8 mouse cellular contexts compared by ENCODE assay signal in the genomic region with DNA sequence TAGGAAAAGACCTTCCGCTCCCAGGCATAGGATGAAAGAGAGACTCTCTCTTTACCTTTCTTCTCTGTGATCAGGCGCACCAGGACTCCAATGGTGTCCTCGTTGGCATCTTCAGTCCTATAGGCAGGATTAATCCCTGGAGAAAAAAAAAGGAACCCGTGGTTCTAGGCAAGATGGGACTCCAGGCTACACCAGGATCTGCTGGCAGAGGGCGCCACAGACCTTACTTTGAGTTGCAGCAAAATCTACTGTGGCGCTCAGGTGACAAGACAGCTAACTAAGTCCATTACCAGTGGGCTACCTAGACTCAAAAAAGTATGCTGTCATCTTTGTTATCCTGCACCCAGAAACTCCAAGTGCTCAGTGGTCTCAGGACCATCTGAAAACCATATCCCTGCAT. TPM values are rescaled to one million over a fixed set of nuclear protein-coding genes. Genes with fewer than 3 reads are reported as not detected.
DNase-seq lines count a peak whose midpoint lies in the region; ATAC-seq and TF ChIP-seq lines count a peak whose summit lies in the region.

No protein-coding gene starts in this region.

- H3K4me2 ChIP-seq in forebrain, postnatal 0 days (ENCODE audit: low read depth) = no peak overlapping the region
- H3K4me2 ChIP-seq in forebrain, embryonic 12.5 days = no peak overlapping the region

- H3K4me1 ChIP-seq in forebrain, postnatal 0 days (ENCODE audit: insufficient read depth) = peaks cover 9% of the 10 kb centered on the region; the same call in 1 of the 2 replicates
- H3K4me1 ChIP-seq in forebrain, embryonic 12.5 days = no peaks in the 10 kb centered on the region

- no peak overlapping the region for H3K9ac ChIP-seq in forebrain, postnatal 0 days
- no peak overlapping the region for H3K9ac ChIP-seq in forebrain, embryonic 12.5 days

- no peak overlapping the region for H3K4me3 ChIP-seq in forebrain, postnatal 0 days (ENCODE audit: low read depth, low read length)
- no peak overlapping the region for H3K4me3 ChIP-seq in forebrain, embryonic 12.5 days (replicated peaks)
- no peak overlapping the region for H3K4me3 ChIP-seq in gastrocnemius, adult 2 months

- H3K9me3 ChIP-seq in forebrain, postnatal 0 days (ENCODE audit: low read length) = no peaks in the 10 kb centered on the region
- no peaks in the 10 kb centered on the region for H3K9me3 ChIP-seq in forebrain, embryonic 12.5 days

- no peak for ATAC-seq in forebrain, postnatal 0 days
- no peak for ATAC-seq in forebrain, embryonic 12.5 days (ENCODE audit: low FRiP score)
- 0 out of 2 replicates have a peak, but pooled peaks have one; percentile 14 for ATAC-seq in megakaryocyte progenitor cell, adult 5-6 weeks (replicated peaks; ENCODE audit: poor library complexity)

- no peaks in the 10 kb centered on the region for H3K36me3 ChIP-seq in forebrain, postnatal 0 days (ENCODE audit: insufficient read depth)
- H3K36me3 ChIP-seq in forebrain, embryonic 12.5 days (replicated peaks) = no peaks in the 10 kb centered on the region

- peak; percentile 76 for DNase-seq in forebrain, postnatal 0 days
- DNase-seq in CD8-positive naive resting alpha-beta T cell, adult 2 months (ENCODE audit: low read depth in 2 of 2, low spot score in 2 of 2) = peak; percentile 56 to 65
- peak; percentile 43 for DNase-seq in c-Kit-negative CD71-positive TER-119-positive erythroid progenitor cells, embryonic 14.5 days (ENCODE audit: low read depth, low spot score)
- DNase-seq in gastrocnemius, adult 2 months = peak; percentile 83
- DNase-seq in layer of hippocampus, postnatal 36 days = peak; percentile 70
- peak; percentile 68 to 74 for DNase-seq in spleen, postnatal 36 days (ENCODE audit: low spot score in 2 of 2)

- peak; percentile 76 for TF ChIP-seq CTCF in forebrain, postnatal 0 days (IDR thresholded peaks at IDR 0.05; ENCODE audit: low read depth)
- peak; percentile 92 for TF ChIP-seq CTCF in gastrocnemius, adult 2 months (IDR thresholded peaks at IDR 0.05)

- no peaks in the 10 kb centered on the region for H3K27me3 ChIP-seq in forebrain, postnatal 0 days (ENCODE audit: insufficient read depth, low read length)
- H3K27me3 ChIP-seq in forebrain, embryonic 12.5 days = no peaks in the 10 kb centered on the region

- 32% methylated on average over 6 of the region's 6 CpGs for WGBS in forebrain, postnatal 0 days
- 23% methylated on average over 6 of the region's 6 CpGs for WGBS in forebrain, embryonic 12.5 days

- H3K27ac ChIP-seq in forebrain, postnatal 0 days (ENCODE audit: low read depth, low read length) = no peak overlapping the region
- no peak overlapping the region for H3K27ac ChIP-seq in forebrain, embryonic 12.5 days
- peak overlapping the region; percentile 89 for H3K27ac ChIP-seq in gastrocnemius, adult 2 months

- intact Hi-C loops in gastrocnemius, adult 2 months (cut with DNase I) = loop anchor here (1.0 kb wide), 2 partner anchors 18 to 39 kb away; no protein-coding TSS in a partner anchor

RNA-seq across cellular contexts. Expression of gene Relt, which starts 14.5 kb away (rescaled TPM):
- total RNA-seq in forebrain, postnatal 0 days (2014; rRNA removed) = 7.5 and 8.3 TPM in 2 replicates
- polyA plus RNA-seq in forebrain, postnatal 0 days (2015; fragmentation: Nextera tagmentation; extraction: Ambion mirVana) = 4.4 and 5.1 TPM in 2 replicates
- polyA plus RNA-seq in forebrain, embryonic 12.5 days (2016; fragmentation: Nextera tagmentation; extraction: Ambion mirVana) = 2.2 and 2.6 TPM in 2 replicates
- 10 to 100 TPM in 1 of 2 experiments, 1 to 10 TPM in 1; 9.5 to 19.8 TPM for total RNA-seq in gastrocnemius, adult 2 months (2021)
- 10 to 100 TPM; 11.5 to 11.8 TPM for total RNA-seq in layer of hippocampus, postnatal 36 days (2021)
- 8.2 and 9.0 TPM in 2 replicates for total RNA-seq in megakaryocyte progenitor cell, adult 5-6 weeks (2015)
- total RNA-seq in megakaryocyte progenitor cell, adult 5-6 weeks (2017) = 6.3 and 13.1 TPM in 2 replicates
